Mouse (Mus musculus): ENCODE data around the gene Nap1l5.

DNA sequence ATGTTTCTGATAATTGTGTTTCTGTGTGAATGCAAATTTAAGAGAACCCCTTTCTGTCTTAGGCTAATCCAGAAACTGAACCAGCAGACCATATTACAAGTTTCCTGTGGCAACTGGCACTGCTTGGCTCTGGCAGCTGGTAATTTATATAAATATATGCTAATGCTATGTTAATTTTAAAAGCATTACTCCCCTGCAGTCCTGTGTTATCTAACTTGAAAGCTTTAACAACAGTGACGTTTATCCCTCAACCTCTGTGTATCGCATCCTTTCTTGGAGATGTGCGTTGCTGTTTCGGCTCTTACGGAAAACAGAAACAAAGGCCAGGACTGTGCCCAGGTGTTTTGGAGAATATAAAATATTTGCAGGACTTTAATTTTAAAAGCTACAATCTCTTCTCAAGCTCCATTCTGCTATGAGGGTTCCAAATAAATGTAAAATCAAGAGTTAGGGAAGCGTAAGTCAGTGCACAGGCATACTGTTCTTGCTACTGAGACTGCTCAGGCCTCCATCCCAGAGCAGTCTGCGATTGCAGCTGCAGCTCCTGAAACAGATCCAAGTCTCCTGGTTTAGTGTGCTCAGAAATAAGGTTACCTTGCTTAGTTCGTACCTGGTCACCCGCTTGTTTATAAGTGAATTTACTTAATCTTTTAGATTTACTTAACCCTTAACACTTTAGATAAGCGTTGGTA is 51.1 kb downstream of the Nap1l5 start:
- TF ChIP-seq CTCF (IDR thresholded peaks at IDR 0.05; ENCODE audit: control insufficient read depth, insufficient read depth, insufficient replicate concordance, low read depth, low read length) = no peak
- TF ChIP-seq POLR2A (IDR thresholded peaks at IDR 0.05; ENCODE audit: control insufficient read depth, low read depth, low read length) = no peak

Measured in testis, adult 2 months (tissue).